Mouse (Mus musculus): ENCODE results near the gene Cer1.

- TF ChIP-seq CTCF (IDR thresholded peaks at IDR 0.05; ENCODE audit: control insufficient read depth, insufficient read depth, insufficient read length) (no peak), MYOG (IDR thresholded peaks at IDR 0.05; ENCODE audit: control insufficient read depth, extremely low read depth, insufficient read length) (no peak)
Measured at GRCm38 (mm10) chr4:82864974-82865699, 19.8 kb downstream of the Cer1 start.
